Mouse (Mus musculus): Measurements from ENCODE around the gene Mrps6.

Mrps6 gene

DNA sequence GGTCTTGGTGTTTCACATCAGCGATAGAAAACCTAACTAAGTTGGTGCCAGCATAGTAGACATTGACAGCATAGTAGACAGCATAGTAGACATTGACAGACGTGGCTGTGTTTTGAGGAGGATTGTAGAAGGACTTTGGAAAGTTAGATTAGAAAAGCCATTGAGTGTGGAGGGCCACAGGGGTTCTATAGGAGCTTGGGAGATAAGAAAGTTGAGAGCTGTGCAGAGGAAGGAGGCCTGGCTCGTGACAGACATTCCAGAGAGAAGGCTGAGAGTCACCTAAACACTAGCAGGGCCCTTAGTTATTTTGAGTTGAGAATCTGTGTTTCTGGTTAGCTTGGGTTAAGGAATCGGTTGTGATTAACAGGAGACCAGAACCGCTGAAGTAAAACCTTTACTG lies 69.6 kb downstream of the Mrps6 start:
- no peak for DNase-seq

DNA sequence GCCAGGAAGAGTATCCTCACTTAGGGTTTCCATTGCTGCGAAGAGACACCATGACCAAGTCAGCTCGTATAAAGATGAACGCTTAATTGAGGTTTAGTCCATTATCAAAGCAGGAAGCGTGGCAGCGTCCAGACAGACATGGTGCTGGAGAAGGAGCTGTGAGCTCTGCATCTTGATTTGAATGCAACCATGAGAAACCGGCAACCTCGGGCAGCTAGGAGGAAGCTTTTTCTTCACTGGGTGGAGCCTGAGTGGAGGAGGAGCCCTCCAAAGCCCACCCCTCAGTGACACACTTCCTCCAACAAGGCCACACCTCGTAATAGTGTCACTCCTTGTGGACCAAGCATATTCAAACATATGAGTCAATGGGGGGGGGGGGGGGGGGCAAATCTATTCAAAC lies 71.8 kb downstream of the Mrps6 start:
- no peak for DNase-seq

DNA sequence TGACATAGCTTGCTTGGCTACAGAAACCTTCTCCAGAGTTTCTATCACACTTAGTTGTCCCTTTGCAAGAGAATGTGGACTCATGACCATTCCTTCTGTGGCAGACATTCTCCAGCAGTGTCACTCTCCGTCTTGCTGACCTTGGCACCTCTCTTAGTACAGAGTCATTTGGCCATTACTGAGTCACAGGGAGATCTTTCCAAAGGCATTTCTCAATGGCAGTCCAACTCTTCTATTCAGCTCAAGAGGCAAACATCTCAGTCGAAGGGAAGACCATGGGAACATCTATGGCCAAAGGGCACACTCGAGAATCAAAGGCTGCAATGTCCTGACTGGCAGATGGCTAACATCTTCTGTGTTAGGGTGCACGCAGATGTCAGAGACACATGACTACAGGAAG lies 74.4 kb downstream of the Mrps6 start:
- DNase-seq, result no peak

DNA sequence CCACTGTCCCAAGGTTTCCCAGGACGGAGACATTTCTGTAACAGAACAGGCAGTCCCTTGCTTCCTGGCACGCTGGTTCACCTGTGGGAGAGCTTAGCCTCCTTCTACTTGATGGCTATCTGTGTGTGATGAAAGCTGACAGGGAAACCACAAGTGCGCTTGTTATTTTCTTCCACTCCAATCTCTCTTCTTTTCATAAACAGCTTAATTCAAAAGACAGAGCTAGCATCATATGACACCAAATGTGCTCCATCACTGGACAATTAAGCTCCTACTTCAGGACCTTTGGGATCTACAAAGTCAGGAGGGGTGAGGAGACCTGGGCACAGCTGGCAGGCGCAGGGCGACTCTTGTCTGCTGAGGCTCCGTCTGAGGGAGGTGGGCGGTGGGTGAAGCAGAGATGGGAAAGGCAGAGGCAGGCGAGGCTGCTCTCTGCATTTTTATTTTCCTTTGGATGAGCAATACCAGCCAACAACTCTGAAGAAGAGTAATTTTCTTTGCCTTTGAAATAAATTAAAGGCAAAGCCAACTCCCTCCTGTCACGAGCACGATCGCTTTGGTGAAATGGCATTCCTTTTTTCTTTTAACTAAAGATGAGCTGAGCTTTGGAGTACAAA lies 76.2 kb downstream of the Mrps6 start:
- DNase-seq, result peak; percentile 55

DNA sequence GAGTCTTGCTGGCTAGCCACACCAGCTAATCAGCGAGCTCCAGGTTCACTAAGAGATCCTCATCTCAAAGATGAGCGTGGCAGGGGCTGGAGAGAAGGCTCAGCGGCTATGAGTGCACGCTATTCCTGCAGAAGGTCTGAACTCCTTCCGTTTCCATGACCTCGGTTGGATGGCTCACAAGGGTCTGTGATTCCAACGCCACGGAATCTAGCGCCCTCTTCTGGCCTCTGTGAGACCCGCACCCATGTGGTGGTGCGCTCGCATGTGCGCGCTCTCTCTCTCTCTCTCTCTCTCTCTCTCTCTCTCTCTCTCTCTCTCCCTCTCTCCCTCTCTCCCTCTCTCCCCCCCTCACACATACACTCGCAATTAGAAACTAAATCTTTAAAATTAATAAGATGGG lies 78.2 kb downstream of the Mrps6 start:
- no peak for DNase-seq

DNA sequence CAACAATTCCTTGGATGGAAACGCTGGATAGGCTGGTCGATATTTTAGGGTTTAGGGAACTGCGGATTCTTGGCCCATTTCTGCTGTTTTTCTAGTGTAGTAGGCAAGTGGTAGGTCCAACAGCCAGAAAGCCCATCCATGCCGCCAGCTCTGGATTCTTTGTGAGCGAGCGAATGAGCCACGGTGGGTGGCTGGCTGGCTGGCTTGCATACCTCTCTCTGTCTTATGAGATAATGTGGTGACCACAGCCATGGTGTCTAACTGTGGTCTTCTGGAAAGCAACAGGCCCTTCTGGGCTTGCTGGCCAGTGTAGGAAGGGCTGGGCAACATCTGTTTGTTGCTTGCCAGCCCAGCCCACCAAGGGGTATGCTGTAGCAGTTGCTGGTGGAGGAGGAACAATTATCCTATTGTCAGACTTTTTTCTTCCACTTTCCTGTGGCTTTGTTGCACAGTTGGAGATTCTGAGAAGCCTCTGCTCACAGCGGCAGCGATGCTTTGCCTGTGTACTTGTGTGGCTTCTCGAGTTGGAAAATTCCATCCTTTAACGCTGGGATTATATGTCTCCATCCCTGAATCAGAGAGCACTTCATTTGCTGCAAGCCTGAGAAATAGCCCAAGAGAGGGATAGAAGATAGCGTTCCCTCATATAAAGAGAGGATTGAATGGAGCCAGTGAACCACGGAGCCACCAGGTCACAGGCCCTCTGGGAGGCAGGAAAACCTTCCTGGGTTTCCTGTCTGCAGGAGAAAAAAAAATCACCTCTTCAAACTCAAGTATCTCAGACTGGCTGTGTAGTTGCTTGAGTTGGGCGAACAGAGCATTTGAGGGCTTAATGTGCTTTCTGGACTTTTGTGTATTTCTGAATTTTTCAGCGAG lies 81.6 kb downstream of the Mrps6 start:
- DNase-seq, result peak; percentile 55

DNA sequence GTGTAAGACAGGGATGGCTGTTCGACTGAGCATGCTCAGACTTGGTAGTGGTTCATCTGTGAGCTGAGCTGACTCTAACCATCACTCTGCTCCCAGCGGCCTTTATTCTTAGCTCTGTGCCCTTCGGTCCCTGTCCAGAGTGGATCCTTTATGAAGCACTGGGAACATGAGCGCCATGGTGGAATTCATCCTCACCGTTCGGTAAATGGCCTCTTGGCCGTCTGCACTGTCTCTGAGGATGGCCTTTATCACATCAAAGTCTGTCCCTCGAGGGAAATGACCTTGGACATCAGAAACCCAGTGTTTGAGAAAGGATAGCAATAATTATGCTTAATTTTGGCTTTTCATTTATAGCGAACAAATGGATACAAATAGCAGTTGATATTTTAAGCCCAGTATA lies 82.3 kb downstream of the Mrps6 start:
- no peak for DNase-seq

DNA sequence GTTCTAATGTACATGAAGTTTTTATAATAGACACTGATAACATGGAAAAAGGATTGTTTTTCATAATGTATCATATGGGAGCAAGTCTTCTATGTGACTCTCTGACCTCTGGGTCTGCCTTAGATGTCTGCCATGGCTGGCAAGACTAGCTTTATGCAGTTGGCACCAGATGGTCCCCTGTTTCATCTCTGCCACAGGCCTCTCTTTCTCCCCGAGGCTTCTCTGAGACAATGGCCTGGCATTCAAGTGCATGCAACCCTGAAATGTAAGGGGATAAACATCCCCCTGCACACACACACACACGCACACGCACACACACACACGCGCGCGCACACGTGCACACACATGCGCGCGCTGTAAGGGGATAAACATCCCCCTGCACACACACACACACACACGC lies 83.0 kb downstream of the Mrps6 start:
- peak; percentile 65 for DNase-seq

DNA sequence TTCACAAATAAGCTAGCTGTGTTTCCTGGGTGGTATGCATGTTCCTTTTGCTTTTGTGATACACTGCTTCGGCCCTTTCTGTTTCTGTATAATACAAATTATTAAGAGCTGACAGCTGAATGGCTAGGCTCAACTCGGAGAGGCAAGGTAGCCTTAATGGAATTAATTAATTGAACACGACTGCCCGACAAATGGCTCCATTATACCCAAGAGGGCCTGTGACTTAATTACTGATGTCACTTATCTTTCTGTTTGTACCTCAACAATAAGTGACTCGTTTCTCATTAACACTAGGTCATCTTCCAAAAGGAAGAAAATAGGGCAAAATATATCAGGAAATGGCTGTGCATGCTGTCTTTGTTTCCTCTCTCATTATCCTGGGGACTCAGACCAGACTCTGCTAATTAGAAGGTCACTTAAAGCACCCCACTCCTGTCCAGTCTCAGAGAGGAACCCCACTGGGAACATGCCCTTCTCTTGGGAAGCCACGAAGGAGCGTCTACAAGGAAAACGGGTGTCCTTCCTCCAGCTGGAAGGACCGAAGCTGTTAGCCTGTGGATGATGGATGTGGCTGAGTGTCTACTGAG lies 84.4 kb downstream of the Mrps6 start:
- peak; percentile 82 for DNase-seq

DNA sequence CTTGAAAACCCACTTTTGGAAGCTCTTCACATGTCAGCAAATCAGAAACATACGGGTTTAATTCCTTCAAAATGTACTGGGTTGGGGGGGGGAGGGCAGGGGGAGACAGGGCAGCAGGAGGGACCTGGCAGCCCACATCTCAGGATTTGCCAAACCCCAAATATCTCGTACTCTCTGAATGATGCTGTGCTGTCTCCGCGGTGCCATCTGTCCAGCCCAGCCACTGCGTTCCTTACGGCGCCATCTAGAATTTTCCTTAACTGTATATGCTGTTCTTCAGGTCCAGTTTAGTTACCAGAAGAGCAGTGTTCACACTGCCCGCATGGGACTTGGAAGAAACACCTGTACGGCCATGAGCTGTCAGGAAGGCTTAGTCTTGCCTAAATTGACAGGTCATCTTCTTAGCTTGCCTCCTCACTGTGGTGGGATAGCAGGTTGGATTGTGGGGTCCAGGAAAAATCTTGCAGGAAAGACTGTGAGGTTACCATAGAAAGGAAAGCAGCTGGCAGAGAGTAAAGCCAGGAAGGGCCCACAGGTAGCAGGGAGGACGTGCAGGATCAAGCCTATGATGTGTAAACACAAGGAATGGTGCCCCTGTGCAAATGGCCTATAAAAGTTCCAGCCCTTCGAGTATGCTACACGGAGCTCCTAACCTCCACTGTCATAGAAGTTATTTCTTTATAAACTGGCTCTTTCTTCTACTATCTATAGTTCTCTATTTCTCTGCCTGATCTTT lies 89.7 kb downstream of the Mrps6 start:
- no peak for DNase-seq

DNA sequence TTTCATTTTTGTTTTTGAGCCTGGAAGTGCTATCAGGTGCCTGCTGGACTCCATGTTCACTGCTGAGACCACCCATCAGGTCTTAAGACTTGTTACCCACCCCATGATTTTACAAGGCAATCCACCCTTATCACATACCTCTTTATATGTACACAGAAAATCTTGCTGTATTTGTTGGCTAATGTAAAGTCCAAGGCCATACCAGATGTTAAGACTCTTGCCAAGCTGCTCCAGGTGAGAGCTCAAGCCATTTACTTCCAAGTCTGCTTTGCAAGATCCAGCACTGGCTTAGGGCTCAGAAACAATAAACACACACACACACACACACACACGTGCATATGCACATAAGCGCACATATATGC lies 90.3 kb downstream of the Mrps6 start:
- DNase-seq, result no peak

DNA sequence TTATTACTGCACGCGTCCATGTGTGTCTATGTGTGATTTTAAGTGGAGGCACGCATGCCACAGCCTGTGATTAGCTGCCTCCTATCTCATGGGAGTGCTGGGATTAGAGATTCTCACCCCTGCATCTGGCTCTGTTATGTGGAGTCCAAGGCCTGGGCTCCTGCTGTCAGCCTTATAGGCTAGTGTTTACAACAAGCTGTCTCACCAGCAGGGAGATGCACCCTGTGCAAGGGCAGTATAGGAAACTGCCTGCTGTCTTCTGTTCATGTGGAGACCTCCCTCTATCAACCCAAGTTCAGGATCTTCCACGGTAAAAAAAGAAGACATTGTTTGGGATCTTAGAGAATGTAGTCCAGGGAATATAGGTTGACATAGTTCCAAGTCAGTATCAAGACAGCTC lies 92.9 kb downstream of the Mrps6 start:
- DNase-seq, result peak; percentile 27

DNA sequence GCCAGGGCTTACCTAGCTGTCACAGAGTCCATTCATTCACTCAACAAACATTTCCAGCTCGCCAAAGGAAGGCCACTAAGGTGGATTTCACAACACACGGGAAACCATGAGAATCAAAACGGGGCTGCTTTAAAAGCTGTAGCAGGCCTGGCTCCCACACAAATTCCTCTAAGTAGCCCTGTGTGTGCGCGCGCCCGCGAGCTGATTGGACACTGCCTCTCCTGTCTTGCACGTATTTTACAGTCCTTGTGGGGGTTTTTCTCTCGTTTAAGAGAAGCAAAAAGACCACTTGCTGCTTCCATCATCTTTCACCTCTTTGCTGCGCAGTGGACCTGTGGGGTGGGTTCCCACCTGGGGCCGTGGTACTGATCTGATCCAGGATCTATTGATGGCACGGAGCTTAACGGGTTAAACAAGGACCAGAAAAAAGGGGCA lies 100.0 kb downstream of the Mrps6 start:
- DNase-seq, result peak; percentile 53

DNA sequence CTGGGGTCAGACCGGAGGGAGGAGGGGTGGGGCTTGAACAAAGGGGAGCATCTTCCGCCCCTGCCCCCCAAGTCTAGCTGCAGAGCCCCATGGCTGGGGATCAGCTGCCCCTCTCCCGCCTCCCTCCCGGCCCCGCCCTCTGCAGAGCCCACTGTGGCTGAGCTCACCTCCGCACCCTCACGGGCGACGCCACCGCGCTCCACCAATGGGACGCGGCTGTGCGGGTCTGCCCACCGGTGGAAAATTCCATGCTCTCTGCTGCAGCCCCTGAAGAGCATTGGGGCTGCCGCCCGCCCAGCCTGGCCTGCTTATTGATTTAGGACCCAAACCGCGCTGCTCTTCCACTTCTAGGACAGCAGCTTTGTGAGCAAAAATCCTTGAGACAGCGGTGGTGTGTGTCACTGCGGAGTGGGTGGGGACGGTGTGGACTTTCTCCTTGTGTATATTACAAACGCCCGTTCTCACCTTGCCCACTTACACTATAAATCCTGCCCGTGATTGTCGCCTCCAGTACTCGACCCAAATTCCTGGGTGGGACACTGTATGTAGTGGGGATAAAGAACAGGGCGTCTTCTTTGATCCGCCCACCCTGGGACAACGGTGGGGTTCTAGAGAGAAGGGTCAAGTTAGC lies 100.5 kb downstream of the Mrps6 start:
- peak; percentile 77 for DNase-seq

DNA sequence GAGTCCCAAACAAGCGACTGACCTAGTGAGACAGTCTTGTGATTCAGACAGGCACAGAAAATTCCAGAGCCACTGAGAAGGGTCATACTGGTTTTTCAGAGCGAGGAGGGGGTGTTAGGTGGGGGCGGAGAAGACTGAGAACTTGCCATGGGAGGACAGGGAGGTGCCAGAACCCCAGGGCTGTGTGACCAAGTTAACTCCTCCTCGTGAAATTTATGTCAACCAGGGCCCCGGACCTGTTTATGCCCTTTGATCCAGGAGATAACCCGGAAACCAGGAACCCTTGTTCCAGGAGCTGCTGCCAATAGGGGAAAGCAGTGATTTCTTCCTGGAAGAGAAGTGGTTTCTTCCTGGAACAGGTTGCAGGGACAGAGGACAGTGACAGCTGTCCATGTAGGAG lies 101.0 kb downstream of the Mrps6 start:
- DNase-seq, result no peak
